Mouse (Mus musculus): Measurements from ENCODE around the gene Smg8. TPM values are rescaled to one million over a fixed set of nuclear protein-coding genes. Genes with fewer than 3 reads are reported as not detected.

Smg8 gene
- polyA plus RNA-seq, 1 experiment from 2014 or later, result 10.3 TPM

- TF ChIP-seq EP300 (optimal IDR thresholded peaks at IDR 0.05), result no peak
- no peak for TF ChIP-seq CTCF (IDR thresholded peaks at IDR 0.05; ENCODE audit: low read depth)
- no peak overlapping the region for H3K9ac ChIP-seq (ENCODE audit: low read length)
- no peaks in the 10 kb centered on the region for H3K4me1 ChIP-seq (replicated peaks; ENCODE audit: control insufficient read depth, insufficient read depth)
- H3K36me3 ChIP-seq (ENCODE audit: control insufficient read depth, insufficient read depth, low read length), result peaks cover 5% of the 10 kb centered on the region
- H3K27ac ChIP-seq (replicated peaks), result no peak overlapping the region
- H3K27me3 ChIP-seq (ENCODE audit: control insufficient read depth, insufficient read depth, low read length), result no peaks in the 10 kb centered on the region
- ATAC-seq (ENCODE audit: low FRiP score, low TSS enrichment) (no peak), DNase-seq (ENCODE audit: low spot score) (no peak)
- no peak overlapping the region for H3K4me2 ChIP-seq (replicated peaks; ENCODE audit: low read depth)
- H3K9me3 ChIP-seq (ENCODE audit: control insufficient read depth, low read length), result no peaks in the 10 kb centered on the region
- whole genome bisulfite sequencing, result 69% methylated on average over 8 of the region's 8 CpGs
- H3K4me3 ChIP-seq (ENCODE audit: low read depth, low read length), result no peak overlapping the region
Measured at GRCm38 (mm10) chr11:87121864-87122263, 35.3 kb upstream of the Smg8 start.

- ATAC-seq (ENCODE audit: low FRiP score, low TSS enrichment) (no peak), DNase-seq (ENCODE audit: low spot score) (no peak)
- 3% methylated on average over 9 of the region's 9 CpGs for WGBS
- no peaks in the 10 kb centered on the region; the same call in 1 of the 2 replicates for H3K36me3 ChIP-seq (ENCODE audit: control insufficient read depth, insufficient read depth, low read length)
- H3K4me1 ChIP-seq (replicated peaks; ENCODE audit: control insufficient read depth, insufficient read depth), result no peaks in the 10 kb centered on the region
- H3K4me3 ChIP-seq (ENCODE audit: low read depth, low read length), result peak overlapping the region; percentile 74
- H3K27ac ChIP-seq (replicated peaks), result no peak overlapping the region; the same call in 1 of the 2 replicates
- H3K27me3 ChIP-seq (ENCODE audit: control insufficient read depth, insufficient read depth, low read length), result no peaks in the 10 kb centered on the region
- H3K9me3 ChIP-seq (ENCODE audit: control insufficient read depth, low read length), result no peaks in the 10 kb centered on the region
- TF ChIP-seq EP300 (optimal IDR thresholded peaks at IDR 0.05), result no peak
- TF ChIP-seq CTCF (IDR thresholded peaks at IDR 0.05; ENCODE audit: low read depth), result no peak
- peak overlapping the region; percentile 78 for H3K9ac ChIP-seq (ENCODE audit: low read length)
- peak overlapping the region; percentile 86 for H3K4me2 ChIP-seq (replicated peaks; ENCODE audit: low read depth)
Measured at GRCm38 (mm10) chr11:87110172-87110909, 23.8 kb upstream of the Smg8 start.

- peak overlapping the region; percentile 74 for H3K4me3 ChIP-seq (ENCODE audit: low read depth, low read length)
- ATAC-seq (ENCODE audit: low FRiP score, low TSS enrichment), result no peak
- no peaks in the 10 kb centered on the region for H3K9me3 ChIP-seq (ENCODE audit: control insufficient read depth, low read length)
- WGBS, result 0% methylated on average over 42 of the region's 42 CpGs
- H3K36me3 ChIP-seq (ENCODE audit: control insufficient read depth, insufficient read depth, low read length), result no peaks in the 10 kb centered on the region
- peak overlapping the region; percentile 78 for H3K9ac ChIP-seq (ENCODE audit: low read length)
- peak overlapping the region; percentile 88 for H3K27ac ChIP-seq (replicated peaks)
- no peaks in the 10 kb centered on the region for H3K4me1 ChIP-seq (replicated peaks; ENCODE audit: control insufficient read depth, insufficient read depth)
- no peak for TF ChIP-seq EP300 (optimal IDR thresholded peaks at IDR 0.05)
- TF ChIP-seq CTCF (IDR thresholded peaks at IDR 0.05; ENCODE audit: low read depth), result no peak
- DNase-seq (ENCODE audit: low spot score), result peak; percentile 44
- H3K27me3 ChIP-seq (ENCODE audit: control insufficient read depth, insufficient read depth, low read length), result no peaks in the 10 kb centered on the region
- peak overlapping the region; percentile 86 for H3K4me2 ChIP-seq (replicated peaks; ENCODE audit: low read depth)
Measured at GRCm38 (mm10) chr11:87109519-87110171, 23.1 kb upstream of the Smg8 start.

GRCm38 (mm10) chr11:87108755-87109518, 22.4 kb upstream of the Smg8 start, which contains the start of gene Ska2:
Ska2 (plus strand) TSS chr11:87109234.
- peak; percentile 99 for ATAC-seq (ENCODE audit: low FRiP score, low TSS enrichment)
- TF ChIP-seq CTCF (IDR thresholded peaks at IDR 0.05; ENCODE audit: low read depth), result no peak
- peak; percentile 99 for TF ChIP-seq EP300 (optimal IDR thresholded peaks at IDR 0.05)
- Histone ChIP-seq H3K4me2 (replicated peaks; ENCODE audit: low read depth) (peak within 1 kb of the TSS; percentile 86), H3K4me1 (replicated peaks; ENCODE audit: control insufficient read depth, insufficient read depth) (no peaks in the 10 kb centered on the region), H3K27me3 (ENCODE audit: control insufficient read depth, insufficient read depth, low read length) (no peaks in the 10 kb centered on the region), H3K4me3 (ENCODE audit: low read depth, low read length) (peak within 1 kb of the TSS; percentile 74), H3K9me3 (ENCODE audit: control insufficient read depth, low read length) (no peaks in the 10 kb centered on the region), H3K27ac (replicated peaks) (peak within 1 kb of the TSS; percentile 88), H3K9ac (ENCODE audit: low read length) (peak within 1 kb of the TSS; percentile 78), H3K36me3 (ENCODE audit: control insufficient read depth, insufficient read depth, low read length) (no peaks in the 10 kb centered on the region)
- under 1% methylated on average over 40 of the region's 40 CpGs for WGBS
- peak; percentile 98 for DNase-seq (ENCODE audit: low spot score)

- Histone ChIP-seq H3K27me3 (ENCODE audit: control insufficient read depth, insufficient read depth, low read length) (no peaks in the 10 kb centered on the region), H3K36me3 (ENCODE audit: control insufficient read depth, insufficient read depth, low read length) (no peaks in the 10 kb centered on the region), H3K9ac (ENCODE audit: low read length) (peak within 1 kb of the TSS; percentile 78), H3K27ac (replicated peaks) (peak within 1 kb of the TSS; percentile 88), H3K4me3 (ENCODE audit: low read depth, low read length) (peak within 1 kb of the TSS; percentile 74), H3K4me2 (replicated peaks; ENCODE audit: low read depth) (peak within 1 kb of the TSS; percentile 86), H3K9me3 (ENCODE audit: control insufficient read depth, low read length) (no peaks in the 10 kb centered on the region), H3K4me1 (replicated peaks; ENCODE audit: control insufficient read depth, insufficient read depth) (no peaks in the 10 kb centered on the region)
- ATAC-seq (ENCODE audit: low FRiP score, low TSS enrichment) (no peak), DNase-seq (ENCODE audit: low spot score) (no peak)
- WGBS, result under 1% methylated on average over 14 of the region's 14 CpGs
- TF ChIP-seq CTCF (IDR thresholded peaks at IDR 0.05; ENCODE audit: low read depth), result no peak
- TF ChIP-seq EP300 (optimal IDR thresholded peaks at IDR 0.05), result no peak
Measured at GRCm38 (mm10) chr11:87108409-87108754, 21.8 kb upstream of the Smg8 start, which contains the start of gene Prr11. Prr11 (minus strand) TSS chr11:87108708.

All from stomach, postnatal 0 days (tissue).